Mouse (Mus musculus) embryonic fibroblast, embryonic 13.5 days (primary cell): Measurements from ENCODE around the gene F2r. TPM values are rescaled to one million over a fixed set of nuclear protein-coding genes. Genes with fewer than 3 reads are reported as not detected.

Experiments used
- H3K27ac ChIP-seq: 2 replicates; pipeline ENCODE4 v1.5.1; 2012; ENCODE audit warnings: low read length, control low read depth, inconsistent platforms; ENCODE audit not compliant: insufficient read depth
- H3K4me1 ChIP-seq: 2 replicates; pipeline ENCODE4 v1.6.1; 2011; ENCODE audit warnings: low read length; ENCODE audit not compliant: control insufficient read depth, insufficient read depth
- H3K4me3 ChIP-seq: 2 replicates; pipeline ENCODE4 v1.5.1; 2011; ENCODE audit warnings: mild to moderate bottlenecking, control low read depth, low read length; ENCODE audit not compliant: insufficient read depth
- CTCF ChIP-seq: IDR thresholded peaks from 2 replicates; pipeline ENCODE4 v1.5.1; 2011; ENCODE audit warnings: mild to moderate bottlenecking, control low read depth, low read length, moderate library complexity, borderline replicate concordance; ENCODE audit not compliant: insufficient read depth
- POLR2A ChIP-seq: IDR thresholded peaks from 2 replicates; pipeline ENCODE4 v1.6.1; 2011; ENCODE audit warnings: low read depth, mild to moderate bottlenecking, control low read depth, low read length, moderate library complexity
- polyA plus RNA-seq: library from polyadenylated mRNA; stranded (reverse); fragments of >200 nt; gene quantifications from 2 replicates; pipeline ENCODE4 v1.2.4, GENCODE M21; 2011; ENCODE audit warnings: low read depth; ENCODE audit not compliant: missing spikeins, insufficient read length

Gene F2r
- 268 and 320 TPM in 2 replicates for polyA plus RNA-seq

GRCm38 (mm10) chr13:95618309-95618712 lies at the start of gene F2r:
Gene F2r, minus strand, starts transcription at chr13:95618487.
- Histone ChIP-seq H3K27ac (peak within 1 kb of the TSS; percentile 73), H3K4me3 (peak within 1 kb of the TSS; percentile 94), H3K4me1 (peaks cover 11% of the 10 kb centered on the region)
- TF ChIP-seq CTCF: no peak
- peak; percentile 75 for TF ChIP-seq POLR2A

GRCm38 (mm10) chr13:95667260-95667659 lies 49.0 kb upstream of the F2r start:
- TF ChIP-seq CTCF (no peak), POLR2A (no peak)
- Histone ChIP-seq H3K4me1 (no peaks in the 10 kb centered on the region), H3K4me3 (no peak overlapping the region), H3K27ac (no peak overlapping the region)

- TF ChIP-seq POLR2A: no peak
- Histone ChIP-seq H3K27ac (no peak overlapping the region), H3K4me1 (no peaks in the 10 kb centered on the region), H3K4me3 (no peak overlapping the region)
Measured at GRCm38 (mm10) chr13:95665644-95666356, 47.5 kb upstream of the F2r start.

GRCm38 (mm10) chr13:95663834-95664233 lies 45.5 kb upstream of the F2r start:
- Histone ChIP-seq H3K4me3 (no peak overlapping the region), H3K27ac (no peak overlapping the region), H3K4me1 (no peaks in the 10 kb centered on the region)
- TF ChIP-seq CTCF: no peak

GRCm38 (mm10) chr13:95659432-95659831 lies 41.1 kb upstream of the F2r start:
- no peak for TF ChIP-seq POLR2A
- TF ChIP-seq CTCF: no peak
- H3K4me3 ChIP-seq: no peak overlapping the region
- H3K27ac ChIP-seq: no peak overlapping the region
- 0 out of 2 replicates have a peak, but pooled peaks cover 4% of the 10 kb centered on the region for H3K4me1 ChIP-seq

GRCm38 (mm10) chr13:95657171-95657570 lies 38.9 kb upstream of the F2r start:
- no peak overlapping the region for H3K27ac ChIP-seq
- H3K4me3 ChIP-seq: no peak overlapping the region
- TF ChIP-seq CTCF: no peak
- no peak for TF ChIP-seq POLR2A
- H3K4me1 ChIP-seq: 0 out of 2 replicates have a peak, but pooled peaks cover 4% of the 10 kb centered on the region

- no peak for TF ChIP-seq POLR2A
- peak overlapping the region; percentile 43 for H3K27ac ChIP-seq
- H3K4me1 ChIP-seq: 0 out of 2 replicates have a peak, but pooled peaks cover 4% of the 10 kb centered on the region
- no peak overlapping the region for H3K4me3 ChIP-seq
Measured at GRCm38 (mm10) chr13:95655284-95655683, 37.0 kb upstream of the F2r start.

GRCm38 (mm10) chr13:95653696-95654095 lies 35.4 kb upstream of the F2r start:
- no peak overlapping the region for H3K4me3 ChIP-seq
- no peak for TF ChIP-seq CTCF
- 0 out of 2 replicates have a peak, but pooled peaks cover 4% of the 10 kb centered on the region for H3K4me1 ChIP-seq
- no peak overlapping the region for H3K27ac ChIP-seq

GRCm38 (mm10) chr13:95651870-95652668 lies 33.8 kb upstream of the F2r start:
- Histone ChIP-seq H3K27ac (no peak overlapping the region), H3K4me1 (0 out of 2 replicates have a peak, but pooled peaks cover 4% of the 10 kb centered on the region), H3K4me3 (no peak overlapping the region)
- TF ChIP-seq POLR2A (no peak), CTCF (no peak)

- TF ChIP-seq CTCF: no peak
- TF ChIP-seq POLR2A: no peak
- Histone ChIP-seq H3K27ac (no peak overlapping the region), H3K4me3 (no peak overlapping the region), H3K4me1 (0 out of 2 replicates have a peak, but pooled peaks cover 4% of the 10 kb centered on the region)
Measured at GRCm38 (mm10) chr13:95649941-95650340, 31.7 kb upstream of the F2r start.
